Mouse (Mus musculus): Measurements from ENCODE around the gene Ppil4.

Ppil4 gene

DNA sequence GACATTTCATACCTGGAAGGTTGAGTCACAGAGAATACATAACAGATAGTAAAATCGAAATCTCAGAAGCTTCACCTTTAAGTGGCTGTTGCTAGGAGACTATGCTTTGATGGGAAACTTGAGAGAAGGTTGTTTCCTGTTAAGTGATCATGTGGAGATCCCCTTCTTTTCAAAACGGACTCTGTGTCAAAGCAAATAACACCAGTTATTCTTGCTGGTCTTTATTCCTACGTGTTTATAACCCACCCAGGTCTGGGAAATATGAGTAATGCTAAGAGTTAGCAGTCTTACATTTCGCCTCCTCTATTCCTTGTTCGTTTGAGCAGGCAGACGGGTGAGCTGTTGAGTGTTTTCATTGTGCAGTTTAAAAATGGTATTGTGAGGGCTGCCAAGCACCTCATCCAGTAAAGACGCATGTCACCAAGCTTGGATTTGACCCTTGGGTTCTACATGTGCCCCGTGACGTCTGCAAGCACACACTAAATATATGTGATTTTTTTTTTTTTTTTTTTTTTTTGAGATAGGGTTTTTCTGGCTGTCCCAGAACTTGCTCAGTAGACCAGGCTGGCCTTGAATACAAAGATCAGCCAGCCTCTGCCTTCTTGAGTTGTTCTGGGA lies 32.1 kb downstream of the Ppil4 start:
- no peak for DNase-seq (ENCODE audit: low spot score in 2 of 2)

DNA sequence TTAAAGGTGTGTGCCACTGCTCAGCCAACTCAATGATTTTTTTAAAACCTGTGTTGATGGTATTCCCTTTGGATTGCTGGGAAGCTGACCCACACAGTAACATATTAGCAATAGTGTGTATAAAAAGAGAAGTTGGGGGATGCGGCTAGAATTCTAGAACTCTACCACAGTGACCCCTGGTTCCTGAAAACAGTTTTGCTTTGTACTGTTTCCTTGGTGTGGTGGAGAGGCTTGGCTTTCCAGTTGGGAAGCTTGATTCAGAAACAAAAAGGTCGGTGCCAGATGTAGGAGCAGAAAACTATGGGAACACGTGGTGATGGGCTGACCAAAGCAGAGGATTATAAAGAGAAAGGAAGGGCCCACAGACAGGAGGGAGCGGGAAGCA lies 32.6 kb downstream of the Ppil4 start:
- no peak for DNase-seq (ENCODE audit: low spot score in 2 of 2)

DNA sequence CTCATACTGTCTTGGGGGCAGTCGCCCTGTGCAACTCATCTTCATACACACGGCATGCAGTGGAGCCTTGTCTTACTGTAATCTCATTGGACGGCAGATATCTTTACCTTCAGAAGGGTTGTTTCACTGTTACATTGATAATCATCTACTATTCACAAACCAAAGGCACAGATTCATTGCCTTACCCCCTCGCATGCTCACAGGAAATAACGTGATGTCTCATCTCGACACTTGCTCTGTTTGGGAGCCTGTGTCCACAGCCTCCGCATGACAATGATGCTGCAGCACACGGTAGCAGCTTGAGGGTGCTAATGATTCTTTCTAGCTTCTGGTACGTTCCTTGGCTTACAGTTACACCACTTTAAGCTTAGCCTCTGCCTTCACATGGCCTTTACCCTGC lies 33.4 kb downstream of the Ppil4 start:
- DNase-seq (ENCODE audit: low spot score in 2 of 2): no peak

DNA sequence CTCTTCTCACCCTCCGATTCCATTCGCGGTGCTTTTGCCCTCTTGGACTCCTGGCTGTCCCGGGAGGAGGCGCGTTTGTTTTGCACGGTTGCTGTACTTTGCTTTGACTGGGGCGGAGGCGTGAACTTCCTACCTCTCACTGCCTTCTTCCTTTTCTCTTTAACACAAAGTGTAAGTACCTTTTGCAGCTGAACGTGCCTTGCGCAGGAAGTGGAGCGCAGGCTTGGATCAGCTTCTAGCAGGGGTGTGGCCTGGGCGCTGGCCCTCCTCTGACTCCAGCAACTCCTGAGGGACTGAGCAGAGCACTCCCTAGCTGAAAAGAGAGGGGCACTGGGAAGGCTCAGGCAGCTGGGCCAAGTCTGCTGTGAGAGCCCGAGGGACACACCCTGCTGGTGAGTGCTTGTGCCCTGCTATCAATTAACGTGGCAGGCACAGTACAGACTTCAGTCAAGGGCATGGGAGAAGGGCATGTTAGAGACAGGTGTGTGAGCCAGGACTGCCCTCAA lies 39.5 kb downstream of the Ppil4 start, which contains the start of gene Zc3h12d:
Gene Zc3h12d, plus strand, starts transcription at position 300 of the 506 bp plus-strand sequence.
- DNase-seq (ENCODE audit: low spot score in 2 of 2): no peak

DNA sequence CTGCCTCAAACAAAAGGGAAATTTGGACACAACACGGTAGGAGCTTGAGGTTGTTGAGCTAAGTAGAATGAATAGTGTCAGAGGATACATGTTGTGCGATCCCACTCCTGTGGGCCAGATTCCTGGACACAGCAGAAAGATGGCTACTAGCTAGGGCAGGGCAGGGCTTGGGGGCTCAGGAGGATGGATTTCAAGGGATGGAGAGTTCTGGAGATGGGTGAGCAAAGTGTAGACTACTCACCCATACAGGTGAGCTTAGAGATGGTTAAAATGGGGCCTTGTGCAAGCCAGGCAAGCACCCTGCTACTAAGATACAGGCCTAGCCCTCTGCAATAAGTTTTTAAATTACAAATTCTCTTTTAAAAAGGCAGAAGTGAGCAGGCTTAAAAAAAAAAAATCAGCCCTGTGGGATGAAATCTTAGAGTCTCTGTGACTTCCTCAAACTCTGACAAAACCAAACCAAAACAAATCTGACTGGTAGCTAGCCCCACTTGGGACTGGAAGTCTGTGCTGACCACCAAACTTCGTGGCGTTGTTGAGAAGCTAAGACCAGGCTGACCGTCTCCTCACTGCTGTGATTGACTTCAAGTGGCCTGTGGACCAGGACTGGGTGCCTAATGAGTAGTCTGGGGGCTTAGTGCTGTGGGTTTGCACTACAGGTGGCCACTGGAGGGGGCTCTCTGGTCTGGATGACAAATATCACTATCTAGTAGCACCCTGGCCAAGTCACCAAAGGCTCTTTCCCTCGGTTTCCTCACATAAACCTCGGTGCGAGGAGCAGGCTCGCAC lies 40.9 kb downstream of the Ppil4 start:
- DNase-seq (ENCODE audit: low spot score in 2 of 2): no peak

DNA sequence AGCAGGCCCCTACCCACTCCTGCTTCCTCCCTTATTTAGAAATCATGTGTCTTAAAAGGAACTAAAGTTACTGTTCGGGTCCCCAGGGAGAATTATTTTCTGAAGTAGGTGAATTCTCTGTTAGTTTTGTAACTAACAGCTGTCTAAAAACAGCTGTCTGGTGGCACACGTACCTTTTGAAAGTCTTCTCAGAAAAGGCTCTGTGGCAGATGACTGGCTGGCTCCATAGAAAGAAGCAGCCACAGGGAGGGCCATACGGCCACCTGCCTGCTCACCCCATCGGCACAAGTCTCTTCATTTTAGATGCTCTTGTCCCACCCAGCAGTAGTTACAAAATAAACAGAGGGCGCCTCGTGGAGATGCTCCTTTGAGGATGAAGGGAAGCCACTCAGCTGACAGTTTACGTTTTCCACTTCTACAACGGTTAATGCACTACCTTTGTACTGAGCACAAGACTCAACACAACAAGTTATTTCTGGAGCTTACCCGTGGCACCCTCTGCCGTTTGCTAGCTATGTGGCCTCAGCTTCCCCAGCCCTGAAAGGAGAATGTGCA lies 42.1 kb downstream of the Ppil4 start:
- DNase-seq (ENCODE audit: low spot score in 2 of 2): no peak

DNA sequence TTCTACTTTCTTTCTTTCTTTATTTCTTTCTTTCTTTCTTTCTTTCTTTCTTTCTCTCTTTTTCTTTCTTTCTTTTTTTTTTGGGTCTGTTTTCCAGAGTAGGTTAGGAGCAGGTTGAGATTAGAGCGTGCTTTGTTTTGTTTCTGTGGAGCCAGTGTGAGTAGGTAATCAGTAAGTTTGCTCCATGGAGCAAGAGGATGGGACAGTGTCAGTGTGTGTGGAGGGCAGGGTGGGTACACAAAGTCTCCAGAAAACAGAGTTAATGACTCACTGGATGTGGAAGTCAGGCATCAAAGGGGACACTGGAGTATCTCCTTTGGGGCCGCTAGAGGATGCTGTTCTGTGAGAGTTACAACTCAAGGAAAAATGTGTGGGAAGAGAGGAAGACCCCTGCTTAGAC lies 44.2 kb downstream of the Ppil4 start:
- DNase-seq (ENCODE audit: low spot score in 2 of 2): no peak

DNA sequence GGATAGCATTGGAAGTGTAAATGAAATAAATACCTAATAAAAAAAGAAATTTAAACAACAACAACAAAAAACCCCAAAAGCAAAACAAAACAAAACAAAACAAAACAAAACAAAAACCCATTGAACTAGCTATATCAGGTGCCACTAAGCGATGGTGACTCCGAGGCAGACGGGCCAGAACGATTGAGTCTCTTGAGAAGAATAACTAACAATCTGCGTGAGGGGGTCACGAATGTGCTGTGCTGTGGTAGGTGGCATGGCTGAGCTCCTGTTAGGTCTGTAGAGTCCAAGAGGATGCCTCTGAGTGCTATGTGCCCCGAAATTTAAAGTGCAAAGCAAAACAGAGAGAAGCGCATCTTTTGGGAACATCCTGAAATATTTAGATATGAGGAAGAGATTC lies 44.8 kb downstream of the Ppil4 start:
- DNase-seq (ENCODE audit: low spot score in 2 of 2): no peak

DNA sequence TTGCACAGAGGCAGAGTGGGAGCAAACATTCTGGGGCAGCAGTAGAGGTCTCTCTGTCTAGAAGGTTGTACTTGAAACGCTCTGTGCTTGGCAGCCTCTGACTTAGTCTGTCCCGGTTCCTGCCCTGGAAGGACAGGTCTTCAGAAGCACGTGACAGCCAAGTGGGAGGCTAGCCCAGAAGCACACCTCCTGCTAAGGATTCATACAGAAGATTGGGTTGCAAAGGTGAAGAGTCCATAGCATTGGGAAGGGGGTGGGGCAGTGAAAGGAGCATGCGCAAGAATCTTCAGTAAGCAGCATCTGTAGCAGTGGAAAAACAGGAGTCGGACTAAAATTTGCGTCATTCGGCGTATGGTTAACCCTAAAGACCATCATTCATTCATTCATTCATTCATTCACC lies 45.3 kb downstream of the Ppil4 start:
- no peak for DNase-seq (ENCODE audit: low spot score in 2 of 2)

DNA sequence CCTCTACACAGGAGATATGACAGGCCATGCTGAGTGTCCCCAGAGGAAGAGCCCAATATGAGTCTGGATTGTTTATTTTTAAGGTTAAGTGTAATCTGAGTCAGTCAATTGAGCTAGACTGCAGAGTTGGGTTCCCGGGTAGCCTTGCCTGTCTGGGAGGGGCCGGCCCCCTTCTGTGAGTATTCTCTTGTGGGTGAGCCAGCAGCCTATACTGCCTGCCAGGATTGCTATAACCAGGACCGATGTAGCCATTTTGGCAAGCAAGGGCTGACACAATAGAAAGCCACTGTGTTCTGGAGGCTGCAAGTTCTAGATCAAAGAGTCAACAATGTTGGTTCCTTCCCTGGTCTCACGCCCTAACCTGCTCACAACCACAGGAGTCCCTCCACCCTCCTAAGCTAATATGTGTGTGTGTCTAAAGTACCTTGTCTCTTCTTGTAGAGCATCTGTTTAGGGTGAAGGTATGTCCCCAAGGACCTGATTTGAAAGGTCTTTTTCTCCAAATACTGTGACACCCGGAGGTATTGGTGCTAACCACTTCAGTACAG lies 46.3 kb downstream of the Ppil4 start:
- no peak for DNase-seq (ENCODE audit: low spot score in 2 of 2)

DNA sequence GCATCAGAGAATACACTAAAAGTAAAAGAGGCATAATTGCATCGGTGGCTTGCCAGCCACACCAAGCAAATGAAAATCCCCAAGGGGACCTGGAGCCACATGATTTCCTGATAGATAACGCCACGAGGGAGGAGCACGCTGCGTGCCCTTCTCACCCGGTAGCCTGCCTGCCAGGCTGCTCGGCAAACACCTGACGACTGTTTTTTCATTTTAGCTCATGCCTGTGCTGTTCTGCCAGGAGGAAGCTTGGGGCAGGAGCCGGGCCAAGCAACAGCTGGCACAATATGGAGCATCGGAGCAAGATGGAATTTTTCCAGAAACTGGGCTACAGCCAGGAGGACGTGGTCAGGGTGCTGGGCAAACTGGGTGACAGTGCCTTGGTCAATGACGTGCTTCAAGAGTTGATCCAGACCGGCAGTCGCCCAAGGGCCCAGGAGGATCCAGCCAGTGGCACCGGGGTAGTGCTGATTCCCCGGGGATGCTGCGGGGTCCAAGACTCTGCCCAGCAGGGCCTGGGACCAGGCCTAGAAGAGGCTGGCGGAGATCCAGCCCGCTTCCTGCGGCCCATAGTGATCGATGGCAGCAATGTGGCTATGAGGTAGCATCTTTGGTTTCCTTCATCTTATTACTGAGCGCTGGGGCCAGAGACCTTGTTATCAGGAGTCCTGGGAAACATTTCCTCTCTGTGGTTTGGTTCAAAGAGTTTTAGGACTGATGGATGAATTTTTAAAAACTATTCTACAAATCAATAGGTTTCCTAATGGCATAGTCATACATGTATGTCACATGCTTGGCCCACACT lies 47.1 kb downstream of the Ppil4 start:
- peak in 1 of 2 experiments; percentile 21 for DNase-seq (ENCODE audit: low spot score in 2 of 2)

DNA sequence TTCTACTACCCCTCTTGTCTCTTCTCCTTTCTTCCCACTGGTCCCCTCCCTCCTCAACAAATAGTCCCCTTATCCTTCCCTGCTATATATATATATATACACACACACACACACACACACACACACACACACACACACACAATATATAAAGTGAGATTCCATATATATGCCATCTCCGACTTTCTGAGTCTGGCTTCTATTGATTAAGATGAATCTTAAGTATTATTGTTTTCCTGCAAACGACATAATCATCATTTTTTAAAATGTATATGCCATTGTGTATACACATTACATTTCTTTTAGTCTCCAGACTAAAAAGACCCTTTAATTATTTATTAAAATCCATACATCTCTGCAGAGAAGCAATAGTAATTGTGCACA lies 47.7 kb downstream of the Ppil4 start:
- DNase-seq (ENCODE audit: low spot score in 2 of 2): no peak

DNA sequence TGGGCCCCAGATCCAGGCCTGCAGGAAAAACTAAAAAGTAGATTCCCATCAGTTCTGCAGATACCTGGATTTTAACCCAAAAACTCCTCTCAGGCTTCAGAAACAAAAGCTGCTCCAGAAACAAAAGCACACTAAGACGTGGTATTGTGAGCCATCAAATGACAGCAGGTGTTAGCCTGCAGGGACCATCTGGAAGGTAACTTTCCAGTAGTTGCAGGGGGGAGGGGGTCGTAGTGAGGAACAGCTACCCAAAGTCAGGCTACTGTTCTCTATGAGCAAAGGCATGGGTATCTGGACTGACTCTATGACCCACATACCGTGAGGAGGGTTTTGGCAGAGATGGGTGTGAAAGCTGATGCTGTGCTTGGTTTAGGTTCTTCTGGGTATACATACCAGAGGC lies 48.1 kb downstream of the Ppil4 start:
- no peak for DNase-seq (ENCODE audit: low spot score in 2 of 2)

DNA sequence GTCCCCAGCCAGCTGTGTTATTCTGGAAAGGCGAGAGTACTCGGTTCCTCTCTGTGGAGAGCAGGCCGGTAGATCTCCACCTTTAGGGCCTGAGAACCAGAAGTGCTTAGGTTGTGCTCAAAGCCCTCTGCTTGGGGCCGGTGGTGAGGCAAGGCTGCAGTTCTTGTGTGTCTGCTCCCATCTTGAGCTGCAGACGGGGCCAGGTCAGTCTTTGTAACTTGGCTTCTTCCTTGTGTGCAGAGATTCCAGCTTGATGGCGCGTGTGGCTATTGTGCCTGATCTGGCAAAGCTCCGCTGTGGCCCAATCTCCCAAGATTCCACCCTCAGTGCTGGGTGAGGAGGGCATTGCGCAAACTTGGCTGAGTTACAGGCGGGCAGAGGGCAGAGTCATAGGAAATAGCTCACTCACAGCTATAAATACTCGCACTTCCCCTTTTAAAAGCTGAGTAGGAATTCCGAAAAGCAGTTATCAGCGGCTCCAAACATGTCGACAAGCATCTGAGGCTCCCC lies 48.9 kb downstream of the Ppil4 start:
- no peak for DNase-seq (ENCODE audit: low spot score in 2 of 2)

DNA sequence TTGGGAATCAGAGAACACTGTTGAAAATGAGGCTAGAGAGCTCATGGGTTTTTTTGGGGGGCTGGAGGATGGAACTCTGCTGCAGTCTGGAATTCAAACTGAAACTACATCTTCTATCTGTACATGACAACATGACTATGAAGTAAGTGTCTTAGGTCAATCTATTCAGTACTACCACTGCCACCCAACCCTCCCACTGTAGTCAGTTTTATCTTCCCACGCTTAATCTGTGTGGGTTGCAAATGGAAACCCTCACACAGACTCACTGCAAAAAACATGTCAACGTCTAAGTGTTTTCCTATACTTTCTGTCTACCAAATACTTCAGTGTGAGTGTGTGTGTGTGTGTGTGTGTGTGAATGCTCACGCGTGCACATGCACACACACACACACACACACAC lies 50.5 kb downstream of the Ppil4 start:
- DNase-seq (ENCODE audit: low spot score in 2 of 2): no peak

DNA sequence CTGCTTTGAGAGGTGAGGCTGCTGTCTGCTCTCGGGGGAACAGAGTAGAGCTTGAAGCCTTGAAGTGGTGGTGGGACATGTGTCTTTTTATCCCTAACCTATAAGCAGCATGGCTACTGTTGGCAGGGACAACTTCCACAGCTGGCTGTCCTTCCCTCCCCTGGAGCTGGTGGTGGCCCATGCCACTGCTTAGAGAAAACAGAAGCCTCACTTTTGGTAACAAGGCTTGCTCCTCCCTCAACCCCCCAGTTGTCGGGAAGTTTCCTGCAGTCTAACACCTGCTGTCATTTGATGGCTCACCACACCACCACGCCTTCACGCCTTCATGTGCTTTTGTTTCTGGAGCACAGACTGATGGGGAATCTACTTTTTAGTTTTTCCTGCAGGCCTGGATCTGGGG lies 51.5 kb downstream of the Ppil4 start:
- no peak for DNase-seq (ENCODE audit: low spot score in 2 of 2)

DNA sequence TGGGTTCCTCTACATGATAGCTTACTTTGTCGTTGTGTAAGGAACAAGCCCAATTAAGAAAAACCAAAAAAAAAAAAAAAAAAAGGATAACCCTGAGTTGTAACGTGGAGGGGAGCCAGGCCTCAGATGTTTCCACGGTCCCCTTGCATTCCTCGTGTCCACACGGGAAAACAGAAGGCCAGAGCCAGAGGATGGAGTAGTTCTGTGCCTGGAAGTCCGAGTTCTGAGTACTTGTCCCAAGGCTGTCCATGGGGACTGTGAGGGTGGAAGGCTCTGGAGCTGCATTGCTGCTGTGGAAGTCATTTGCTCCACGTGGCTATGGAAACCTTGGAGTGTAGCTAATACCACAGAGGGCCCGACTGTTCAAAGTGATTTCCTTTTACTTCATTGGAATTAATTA lies 52.4 kb downstream of the Ppil4 start:
- no peak for DNase-seq (ENCODE audit: low spot score in 2 of 2)

DNA sequence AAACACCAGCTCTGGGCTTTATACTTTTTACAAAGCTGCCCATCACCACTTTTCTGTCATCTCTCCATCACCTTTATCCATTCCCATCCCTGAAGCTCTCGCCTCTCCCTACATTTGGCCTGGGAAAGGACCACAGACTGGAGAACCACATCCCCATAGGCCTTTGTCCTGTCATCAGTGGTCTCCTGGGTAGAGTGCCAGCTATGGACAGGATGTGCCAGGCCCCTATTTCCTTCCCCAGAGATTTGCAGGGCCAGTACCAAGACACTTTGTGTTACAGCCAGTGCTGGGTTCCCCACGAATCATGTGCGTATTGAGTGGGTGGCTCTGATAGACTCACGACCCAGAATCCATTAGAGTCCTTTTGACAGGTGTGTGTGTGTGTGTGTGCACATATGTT lies 53.3 kb downstream of the Ppil4 start:
- no peak for DNase-seq (ENCODE audit: low spot score in 2 of 2)

DNA sequence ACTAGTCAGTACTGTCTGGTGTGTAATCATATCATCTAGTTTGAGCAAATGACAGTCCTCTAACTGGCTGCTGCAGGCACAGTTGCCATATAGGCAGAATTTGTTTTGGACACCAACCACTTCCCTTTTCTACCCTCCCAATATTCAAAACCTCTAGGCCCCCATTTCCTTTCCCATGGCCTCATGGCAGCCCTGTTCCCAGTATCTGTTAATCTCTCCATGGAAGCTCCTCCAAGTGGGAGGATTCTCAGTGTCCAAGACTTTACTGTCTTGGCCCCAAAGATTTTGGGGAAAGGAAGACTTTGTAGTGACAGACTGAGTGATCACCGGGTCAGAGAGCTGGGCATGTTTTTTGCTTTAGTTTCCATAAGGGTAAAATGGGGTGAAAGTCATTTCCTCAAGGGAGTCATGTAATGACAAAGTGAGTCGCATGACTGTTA lies 54.5 kb downstream of the Ppil4 start:
- DNase-seq (ENCODE audit: low spot score in 2 of 2): no peak

DNA sequence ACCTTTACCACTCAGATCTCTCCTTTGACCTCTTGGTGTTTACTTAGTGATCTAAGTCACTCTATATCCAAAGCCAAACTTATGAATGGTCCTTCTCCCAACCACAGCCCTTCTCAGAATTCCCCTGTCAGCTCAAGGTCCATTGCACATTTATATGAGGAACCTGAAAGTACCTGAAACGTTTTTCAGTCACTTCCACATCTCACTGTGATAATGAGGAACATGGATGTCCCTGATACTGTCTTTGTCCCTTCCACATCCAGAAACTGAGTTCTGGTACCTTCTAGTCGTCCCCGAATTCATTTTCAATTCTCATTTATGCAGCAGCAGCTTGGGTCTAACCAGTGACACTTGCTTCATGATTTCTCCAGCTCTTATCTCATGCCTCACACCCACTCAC lies 59.2 kb downstream of the Ppil4 start:
- DNase-seq (ENCODE audit: low spot score in 2 of 2): no peak

DNA sequence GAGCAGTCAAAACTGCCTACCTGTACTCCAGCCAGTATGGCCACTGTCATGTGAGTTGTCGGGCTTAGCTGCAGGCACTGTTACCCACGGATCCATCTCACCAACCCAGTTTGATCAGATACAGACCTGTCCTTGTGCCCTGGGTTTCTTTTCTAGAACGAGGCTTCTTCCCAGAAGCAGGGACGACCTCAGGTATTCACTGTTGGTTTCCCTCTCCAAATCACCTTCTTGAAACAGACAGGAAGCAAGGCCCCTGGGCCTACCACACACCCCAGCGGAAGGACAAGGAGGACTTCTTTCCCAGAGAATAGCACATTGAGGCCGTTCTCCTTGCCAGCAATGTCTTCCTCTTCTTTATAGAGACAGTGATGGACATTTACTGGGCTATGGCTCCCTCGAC lies 67.8 kb downstream of the Ppil4 start:
- no peak for DNase-seq (ENCODE audit: low spot score in 2 of 2)
